Mouse (Mus musculus) liver, embryonic 11.5 days (tissue): ENCODE measurements at regions not wholly inside any gene's neighbourhood (a gene's known extent, or its start where the extent isn't known, plus 50 kb on each side); places are given as distances from the start of the nearest gene placed in this dataset.
A peak's percentile ranks its signal among the peaks of the same experiment; 100 is the strongest.

Experiments used
- ATAC-seq: fragments of 200-750 bp; cut with Nextera tagmentation; replicated peaks from 2 replicates; pipeline ENCODE4 v1.8.0; 2017; ENCODE audit warnings: moderate number of reproducible peaks, mild to moderate bottlenecking, moderate TSS enrichment, moderate library complexity; ENCODE audit not compliant: low FRiP score
- DNase-seq: peaks from one replicate; pipeline ENCODE4 v3.0.0-alpha.2; 2017; ENCODE audit warnings: low spot score
- H3K27ac ChIP-seq: fragments of 300-500 bp; sonication (generic); 2 replicates; pipeline ENCODE4 v1.5.1; 2014; ENCODE audit warnings: mild to moderate bottlenecking, low read depth, low read length, control low read depth
- H3K27me3 ChIP-seq: fragments of 300-500 bp; sonication (generic); replicated peaks from 2 replicates; pipeline ENCODE4 v1.6.1; 2014; ENCODE audit warnings: low read length, mixed read lengths; ENCODE audit not compliant: control insufficient read depth, insufficient read depth
- H3K36me3 ChIP-seq: fragments of 300-500 bp; sonication (generic); 2 replicates; pipeline ENCODE4 v1.6.1; 2014; ENCODE audit warnings: mild to moderate bottlenecking, low read length, moderate library complexity, mixed read lengths; ENCODE audit not compliant: control insufficient read depth, insufficient read depth
- H3K4me1 ChIP-seq: fragments of 300-500 bp; sonication (generic); replicated peaks from 2 replicates; pipeline ENCODE4 v1.6.1; 2014; ENCODE audit warnings: low read length, mixed read lengths; ENCODE audit not compliant: control insufficient read depth, insufficient read depth
- H3K4me2 ChIP-seq: fragments of 300-500 bp; sonication (generic); 2 replicates; pipeline ENCODE4 v1.6.1; 2014; ENCODE audit warnings: mild to moderate bottlenecking, control low read depth, moderate library complexity
- H3K4me3 ChIP-seq: fragments of 300-500 bp; sonication (generic); 2 replicates; pipeline ENCODE4 v1.5.1; 2014; ENCODE audit warnings: low read depth, low read length, control low read depth
- H3K9ac ChIP-seq: fragments of 300-500 bp; sonication (generic); 2 replicates; pipeline ENCODE4 v1.6.1; 2014; ENCODE audit warnings: low read depth, low read length, control low read depth
- H3K9me3 ChIP-seq: fragments of 300-500 bp; sonication (generic); 2 replicates; pipeline ENCODE4 v1.6.1; 2016; ENCODE audit warnings: low read length, inconsistent platforms, mixed read lengths; ENCODE audit not compliant: control insufficient read depth
- WGBS: fragments of 180-500 bp; shearing (Covaris S2); extraction: QIAGEN DNeasy Blood & Tissue Kit; methylation state at CpG from one replicate; pipeline ENCODE4 v1.1.7; 2014; 5-methylcytosine and 5-hydroxymethylcytosine counted together

- Histone ChIP-seq H3K9me3 (no peaks in the 10 kb centered on the region), H3K4me1 (peaks cover under 1% of the 10 kb centered on the region; the same call in 1 of the 2 replicates), H3K4me2 (no peak overlapping the region), H3K36me3 (no peaks in the 10 kb centered on the region), H3K27me3 (no peaks in the 10 kb centered on the region), H3K9ac (no peak overlapping the region), H3K4me3 (no peak overlapping the region), H3K27ac (no peak overlapping the region)
- ATAC-seq (peak; percentile 94), DNase-seq (no peak)
- 54% methylated on average over 3 of the region's 3 CpGs for WGBS
Measured at GRCm38 (mm10) chr14:36612860-36613259, 355.7 kb downstream of the Ccser2 start.

- peak; percentile 45; the same call in 1 of the 2 replicates for ATAC-seq
- WGBS: 60% methylated on average over 4 of the region's 4 CpGs
- Histone ChIP-seq H3K4me2 (no peak overlapping the region), H3K27ac (no peak overlapping the region), H3K36me3 (no peaks in the 10 kb centered on the region), H3K4me3 (no peak overlapping the region), H3K4me1 (no peaks in the 10 kb centered on the region), H3K27me3 (no peaks in the 10 kb centered on the region), H3K9me3 (no peaks in the 10 kb centered on the region), H3K9ac (no peak overlapping the region)
- DNase-seq: no peak
Measured at GRCm38 (mm10) chr14:36584065-36584635, 384.4 kb downstream of the Ccser2 start.

GRCm38 (mm10) chr14:36583338-36584064 lies 385.1 kb downstream of the Ccser2 start:
- DNase-seq (no peak), ATAC-seq (no peak; the same call in 1 of the 2 replicates)
- no peaks in the 10 kb centered on the region for H3K4me1 ChIP-seq
- H3K36me3 ChIP-seq: no peaks in the 10 kb centered on the region
- H3K4me2 ChIP-seq: no peak overlapping the region
- no peak overlapping the region for H3K9ac ChIP-seq
- WGBS: 82% methylated on average over 3 of the region's 3 CpGs
- no peak overlapping the region for H3K4me3 ChIP-seq
- H3K27me3 ChIP-seq: no peaks in the 10 kb centered on the region
- no peaks in the 10 kb centered on the region for H3K9me3 ChIP-seq
- no peak overlapping the region for H3K27ac ChIP-seq

- H3K9ac ChIP-seq: no peak overlapping the region
- DNase-seq: no peak
- H3K4me1 ChIP-seq: no peaks in the 10 kb centered on the region
- no peaks in the 10 kb centered on the region for H3K36me3 ChIP-seq
- ATAC-seq: no peak
- WGBS: 74% methylated on average over 3 of the region's 3 CpGs
- no peak overlapping the region for H3K4me2 ChIP-seq
- H3K4me3 ChIP-seq: no peak overlapping the region
- H3K27me3 ChIP-seq: no peaks in the 10 kb centered on the region
- H3K9me3 ChIP-seq: no peaks in the 10 kb centered on the region
- no peak overlapping the region for H3K27ac ChIP-seq
Measured at GRCm38 (mm10) chr14:36563229-36563865, 405.2 kb downstream of the Ccser2 start.

GRCm38 (mm10) chr14:36537402-36537801 lies 431.2 kb downstream of the Ccser2 start:
- Histone ChIP-seq H3K27ac (no peak overlapping the region), H3K4me1 (no peaks in the 10 kb centered on the region), H3K9ac (no peak overlapping the region), H3K4me2 (no peak overlapping the region), H3K4me3 (no peak overlapping the region), H3K9me3 (no peaks in the 10 kb centered on the region), H3K27me3 (no peaks in the 10 kb centered on the region), H3K36me3 (no peaks in the 10 kb centered on the region)
- DNase-seq (no peak), ATAC-seq (no peak)
- WGBS: 79% methylated on average over 5 of the region's 5 CpGs

GRCm38 (mm10) chr14:36527310-36527709 lies 432.6 kb downstream of the 4930474N05Rik start:
- Histone ChIP-seq H3K4me3 (no peak overlapping the region), H3K36me3 (no peaks in the 10 kb centered on the region), H3K4me1 (no peaks in the 10 kb centered on the region), H3K27ac (no peak overlapping the region), H3K4me2 (no peak overlapping the region), H3K9me3 (no peaks in the 10 kb centered on the region), H3K27me3 (no peaks in the 10 kb centered on the region), H3K9ac (no peak overlapping the region)
- no peak for DNase-seq
- ATAC-seq: no peak
- 62% methylated on average over 1 of the region's 1 CpGs for WGBS

GRCm38 (mm10) chr14:36525591-36526037 lies 430.9 kb downstream of the 4930474N05Rik start:
- no peak overlapping the region for H3K4me2 ChIP-seq
- no peak overlapping the region for H3K9ac ChIP-seq
- no peaks in the 10 kb centered on the region for H3K27me3 ChIP-seq
- no peaks in the 10 kb centered on the region for H3K36me3 ChIP-seq
- H3K4me1 ChIP-seq: no peaks in the 10 kb centered on the region
- no peak overlapping the region for H3K27ac ChIP-seq
- ATAC-seq (no peak), DNase-seq (no peak)
- no peak overlapping the region for H3K4me3 ChIP-seq
- H3K9me3 ChIP-seq: no peaks in the 10 kb centered on the region

- no peak for DNase-seq
- Histone ChIP-seq H3K27ac (no peak overlapping the region), H3K9me3 (no peaks in the 10 kb centered on the region), H3K4me3 (no peak overlapping the region), H3K27me3 (no peaks in the 10 kb centered on the region), H3K9ac (no peak overlapping the region), H3K4me1 (no peaks in the 10 kb centered on the region), H3K36me3 (no peaks in the 10 kb centered on the region), H3K4me2 (no peak overlapping the region)
- WGBS: 69% methylated on average over 2 of the region's 2 CpGs
- ATAC-seq: no peak
Measured at GRCm38 (mm10) chr14:36502076-36502994, 407.6 kb downstream of the 4930474N05Rik start.
